Mouse (Mus musculus) heart, embryonic 16.5 days (tissue): Measurements from ENCODE around the gene Fry. TPM values are rescaled to one million over a fixed set of nuclear protein-coding genes. Genes with fewer than 3 reads are reported as not detected.

Experiments
- ATAC-seq: fragments of 200-750 bp; cut with Nextera tagmentation; replicated peaks from 2 replicates; pipeline ENCODE4 v1.8.0; 2017; ENCODE audit warnings: moderate number of reproducible peaks; ENCODE audit not compliant: insufficient read depth, low FRiP score; ENCODE audit errors: extremely low read depth
- H3K27ac ChIP-seq: fragments of 300-500 bp; sonication (generic); 2 replicates; pipeline ENCODE4 v1.5.1; 2014; ENCODE audit warnings: mild to moderate bottlenecking, low read length, control low read depth, moderate library complexity
- H3K27me3 ChIP-seq: fragments of 300-500 bp; sonication (generic); 2 replicates; pipeline ENCODE4 v1.6.1; 2014; ENCODE audit warnings: low read length, mixed read lengths; ENCODE audit not compliant: control insufficient read depth, insufficient read depth
- H3K36me3 ChIP-seq: fragments of 300-500 bp; sonication (generic); 2 replicates; pipeline ENCODE4 v1.6.1; 2014; ENCODE audit not compliant: control insufficient read depth, insufficient read depth
- H3K4me1 ChIP-seq: fragments of 300-500 bp; sonication (generic); 2 replicates; pipeline ENCODE4 v1.6.1; 2014; ENCODE audit warnings: low read length, mixed read lengths; ENCODE audit not compliant: control insufficient read depth, insufficient read depth
- H3K4me2 ChIP-seq: fragments of 300-500 bp; sonication (generic); 2 replicates; pipeline ENCODE4 v1.6.1; 2014; ENCODE audit warnings: low read depth, mild to moderate bottlenecking, control low read depth, low read length
- H3K4me3 ChIP-seq: fragments of 300-500 bp; sonication (generic); 2 replicates; pipeline ENCODE4 v1.5.1; 2014; ENCODE audit warnings: mild to moderate bottlenecking, control low read depth, low read length
- H3K9ac ChIP-seq: fragments of 300-500 bp; sonication (generic); 2 replicates; pipeline ENCODE4 v1.6.1; 2014; ENCODE audit warnings: low read length, control low read depth
- H3K9me3 ChIP-seq: fragments of 300-500 bp; sonication (generic); replicated peaks from 2 replicates; pipeline ENCODE4 v1.6.1; 2016; ENCODE audit warnings: low read length; ENCODE audit not compliant: control insufficient read depth
- WGBS: fragments of 180-500 bp; shearing (Covaris S2); extraction: QIAGEN DNeasy Blood & Tissue Kit; methylation state at CpG from one replicate; pipeline ENCODE4 v1.1.7; 2014; 5-methylcytosine and 5-hydroxymethylcytosine counted together
- polyA plus RNA-seq: library from polyadenylated mRNA; unstranded; fragments of >200 nt; fragmentation: Nextera tagmentation; extraction: Ambion mirVana; gene quantifications from 2 replicates; pipeline ENCODE4 v1.2.1, GENCODE M21; 2015

Fry gene
- polyA plus RNA-seq, 1 experiment from 2014 or later = 32.6 TPM

- Histone ChIP-seq H3K27ac (no peak overlapping the region), H3K4me3 (no peak overlapping the region), H3K9me3 (peaks cover 6% of the 10 kb centered on the region; the same call in 1 of the 2 replicates), H3K4me1 (peaks cover 3% of the 10 kb centered on the region; the same call in 1 of the 2 replicates), H3K27me3 (no peaks in the 10 kb centered on the region), H3K36me3 (peaks cover 3% of the 10 kb centered on the region; the same call in 1 of the 2 replicates), H3K9ac (no peak overlapping the region), H3K4me2 (peak overlapping the region; percentile 22)
- ATAC-seq = no peak
- WGBS = 30% methylated on average over 18 of the region's 18 CpGs
Observed at GRCm38 (mm10) chr5:150207596-150207995, 89.2 kb downstream of the Fry start.

GRCm38 (mm10) chr5:150208009-150208408, 89.6 kb downstream of the Fry start:
- peak overlapping the region; percentile 22; the same call in 1 of the 2 replicates for H3K4me2 ChIP-seq
- H3K9me3 ChIP-seq = peaks cover 6% of the 10 kb centered on the region; the same call in 1 of the 2 replicates
- no peak overlapping the region for H3K4me3 ChIP-seq
- peaks cover 3% of the 10 kb centered on the region; the same call in 1 of the 2 replicates for H3K36me3 ChIP-seq
- WGBS = 56% methylated on average over 7 of the region's 7 CpGs
- peaks cover 3% of the 10 kb centered on the region; the same call in 1 of the 2 replicates for H3K4me1 ChIP-seq
- ATAC-seq = no peak
- no peaks in the 10 kb centered on the region for H3K27me3 ChIP-seq
- no peak overlapping the region for H3K27ac ChIP-seq
- H3K9ac ChIP-seq = no peak overlapping the region

GRCm38 (mm10) chr5:150214081-150214480, 95.6 kb downstream of the Fry start:
- no peaks in the 10 kb centered on the region for H3K27me3 ChIP-seq
- peaks cover 3% of the 10 kb centered on the region; the same call in 1 of the 2 replicates for H3K36me3 ChIP-seq
- no peak overlapping the region for H3K4me3 ChIP-seq
- H3K9me3 ChIP-seq = peaks cover 2% of the 10 kb centered on the region; the same call in 1 of the 2 replicates
- no peak for ATAC-seq
- no peak overlapping the region for H3K27ac ChIP-seq
- no peaks in the 10 kb centered on the region for H3K4me1 ChIP-seq
- 80% methylated on average over 6 of the region's 6 CpGs for WGBS
- no peak overlapping the region for H3K9ac ChIP-seq
- no peak overlapping the region for H3K4me2 ChIP-seq

GRCm38 (mm10) chr5:150216066-150216465, 97.6 kb downstream of the Fry start:
- ATAC-seq = no peak
- Histone ChIP-seq H3K27me3 (no peaks in the 10 kb centered on the region), H3K9me3 (peaks cover 2% of the 10 kb centered on the region; the same call in 1 of the 2 replicates), H3K4me1 (0 out of 2 replicates have a peak, but pooled peaks cover 2% of the 10 kb centered on the region), H3K4me2 (no peak overlapping the region), H3K9ac (no peak overlapping the region), H3K27ac (no peak overlapping the region), H3K36me3 (peaks cover 3% of the 10 kb centered on the region; the same call in 1 of the 2 replicates), H3K4me3 (no peak overlapping the region)
- WGBS = 61% methylated on average over 11 of the region's 11 CpGs

GRCm38 (mm10) chr5:150219457-150219856, 101.0 kb downstream of the Fry start:
- H3K36me3 ChIP-seq = peaks cover 3% of the 10 kb centered on the region; the same call in 1 of the 2 replicates
- H3K9me3 ChIP-seq = 0 out of 2 replicates have a peak, but pooled peaks cover 2% of the 10 kb centered on the region
- no peak overlapping the region for H3K4me3 ChIP-seq
- no peak overlapping the region for H3K4me2 ChIP-seq
- H3K27me3 ChIP-seq = no peaks in the 10 kb centered on the region
- no peak overlapping the region for H3K9ac ChIP-seq
- H3K4me1 ChIP-seq = peaks cover 6% of the 10 kb centered on the region; the same call in 1 of the 2 replicates
- 87% methylated on average over 8 of the region's 8 CpGs for WGBS
- ATAC-seq = no peak
- no peak overlapping the region for H3K27ac ChIP-seq

- 0 out of 2 replicates have a peak, but pooled peaks have one; percentile 28 for ATAC-seq
- WGBS = 34% methylated on average over 7 of the region's 7 CpGs
- Histone ChIP-seq H3K27me3 (no peaks in the 10 kb centered on the region), H3K4me1 (peaks cover 6% of the 10 kb centered on the region; the same call in 1 of the 2 replicates), H3K4me2 (no peak overlapping the region), H3K9me3 (0 out of 2 replicates have a peak, but pooled peaks cover 2% of the 10 kb centered on the region), H3K27ac (no peak overlapping the region), H3K9ac (no peak overlapping the region), H3K4me3 (no peak overlapping the region), H3K36me3 (peaks cover 3% of the 10 kb centered on the region; the same call in 1 of the 2 replicates)
Observed at GRCm38 (mm10) chr5:150220333-150220732, 101.9 kb downstream of the Fry start.

- H3K4me1 ChIP-seq = peaks cover 6% of the 10 kb centered on the region; the same call in 1 of the 2 replicates
- ATAC-seq = no peak
- H3K9me3 ChIP-seq = 0 out of 2 replicates have a peak, but pooled peaks cover 2% of the 10 kb centered on the region
- H3K36me3 ChIP-seq = 0 out of 2 replicates have a peak, but pooled peaks cover 3% of the 10 kb centered on the region
- H3K4me3 ChIP-seq = no peak overlapping the region
- no peak overlapping the region for H3K27ac ChIP-seq
- WGBS = 69% methylated on average over 6 of the region's 6 CpGs
- H3K9ac ChIP-seq = no peak overlapping the region
- H3K27me3 ChIP-seq = no peaks in the 10 kb centered on the region
- H3K4me2 ChIP-seq = no peak overlapping the region
Observed at GRCm38 (mm10) chr5:150221806-150222205, 103.4 kb downstream of the Fry start.

GRCm38 (mm10) chr5:150223546-150224239, 105.2 kb downstream of the Fry start:
- Histone ChIP-seq H3K4me3 (no peak overlapping the region), H3K36me3 (no peaks in the 10 kb centered on the region), H3K4me2 (no peak overlapping the region), H3K27me3 (no peaks in the 10 kb centered on the region), H3K9me3 (no peaks in the 10 kb centered on the region), H3K27ac (no peak overlapping the region), H3K9ac (no peak overlapping the region), H3K4me1 (peaks cover 6% of the 10 kb centered on the region; the same call in 1 of the 2 replicates)
- ATAC-seq = no peak
- WGBS = 85% methylated on average over 10 of the region's 10 CpGs

GRCm38 (mm10) chr5:150229086-150229485, 110.6 kb downstream of the Fry start:
- ATAC-seq = no peak
- no peaks in the 10 kb centered on the region for H3K27me3 ChIP-seq
- H3K36me3 ChIP-seq = no peaks in the 10 kb centered on the region
- WGBS = 65% methylated on average over 5 of the region's 5 CpGs
- H3K9ac ChIP-seq = no peak overlapping the region
- H3K4me3 ChIP-seq = no peak overlapping the region
- no peak overlapping the region for H3K27ac ChIP-seq
- H3K4me1 ChIP-seq = peaks cover 4% of the 10 kb centered on the region; the same call in 1 of the 2 replicates
- peaks cover 4% of the 10 kb centered on the region; the same call in 1 of the 2 replicates for H3K9me3 ChIP-seq
- no peak overlapping the region for H3K4me2 ChIP-seq
